ENCODE assay signal across 20 mouse cellular contexts in genomic region chr4:107017257-107017656, GRCm38 (mm10). TPM values are rescaled to one million over a fixed set of nuclear protein-coding genes. Genes with fewer than 3 reads are reported as not detected.
DNase-seq lines count a peak whose midpoint lies in the region; ATAC-seq and TF ChIP-seq lines count a peak whose summit lies in the region.
"Had no signal": no experiment of that assay in that cellular context is flagged by ENCODE, and none has a peak within 500 bp of the region (broad histone marks: within the 10 kb centered on the region; RNA-seq: fewer than 3 reads in every experiment).

No protein-coding gene starts in this region.

- no peak overlapping the region for H3K4me3 ChIP-seq in hindbrain, embryonic 10.5 days
- no peak overlapping the region for H3K4me3 ChIP-seq in hindbrain, embryonic 16.5 days (ENCODE audit: low read length)
- H3K4me3 ChIP-seq in liver, adult 2 months (ENCODE audit: insufficient read depth, low read depth, low read length), result no peak overlapping the region
- no peak overlapping the region for H3K4me3 ChIP-seq in liver, embryonic 11.5 days (ENCODE audit: low read depth, low read length)
- no peak overlapping the region for H3K4me3 ChIP-seq in hindbrain, embryonic 14.5 days (replicated peaks; ENCODE audit: low read length)
- H3K4me3 ChIP-seq in limb, embryonic 15.5 days, result no peak overlapping the region
- H3K4me3 ChIP-seq: forebrain, embryonic 10.5 days; intestine, embryonic 15.5 days had no signal

- TF ChIP-seq CTCF in liver, adult 2 months (IDR thresholded peaks at IDR 0.05; ENCODE audit: low read depth, low read length), result no peak

- 0 out of 2 replicates have a peak overlapping the region, but pooled peaks have one; percentile 12 for H3K27ac ChIP-seq in hindbrain, embryonic 10.5 days
- H3K27ac ChIP-seq in hindbrain, embryonic 16.5 days (ENCODE audit: low read depth, low read length), result no peak overlapping the region
- no peak overlapping the region; the same call in 1 of the 2 replicates for H3K27ac ChIP-seq in liver, adult 2 months (replicated peaks; ENCODE audit: insufficient read depth, low read depth, low read length)
- H3K27ac ChIP-seq in liver, embryonic 11.5 days (ENCODE audit: low read depth, low read length), result no peak overlapping the region
- no peak overlapping the region for H3K27ac ChIP-seq in hindbrain, embryonic 14.5 days
- peak overlapping the region; percentile 85; the same call in 1 of the 2 replicates for H3K27ac ChIP-seq in limb, embryonic 15.5 days
- H3K27ac ChIP-seq: liver, embryonic 14.5 days had no signal

- peaks cover 49% of the 10 kb centered on the region for H3K36me3 ChIP-seq in hindbrain, embryonic 10.5 days
- no peaks in the 10 kb centered on the region for H3K36me3 ChIP-seq in hindbrain, embryonic 16.5 days (ENCODE audit: control insufficient read depth, insufficient read depth, low read length)
- no peaks in the 10 kb centered on the region for H3K36me3 ChIP-seq in liver, adult 2 months (ENCODE audit: control insufficient read depth, insufficient read depth, low read length)
- H3K36me3 ChIP-seq in liver, embryonic 11.5 days (ENCODE audit: control insufficient read depth, insufficient read depth, low read length), result peaks cover 2% of the 10 kb centered on the region; the same call in 1 of the 2 replicates
- no peaks in the 10 kb centered on the region for H3K36me3 ChIP-seq in hindbrain, embryonic 14.5 days (replicated peaks; ENCODE audit: control insufficient read depth, insufficient read depth)
- no peaks in the 10 kb centered on the region for H3K36me3 ChIP-seq in limb, embryonic 15.5 days
- H3K36me3 ChIP-seq: intestine, embryonic 15.5 days had no signal

- no peaks in the 10 kb centered on the region for H3K27me3 ChIP-seq in hindbrain, embryonic 10.5 days (ENCODE audit: insufficient read depth, poor library complexity, severe bottlenecking)
- H3K27me3 ChIP-seq in hindbrain, embryonic 16.5 days (replicated peaks; ENCODE audit: control insufficient read depth, insufficient read depth, low read length), result no peaks in the 10 kb centered on the region
- no peaks in the 10 kb centered on the region for H3K27me3 ChIP-seq in liver, adult 2 months (ENCODE audit: control insufficient read depth, insufficient read depth, low read length)
- H3K27me3 ChIP-seq in liver, embryonic 11.5 days (replicated peaks; ENCODE audit: control insufficient read depth, insufficient read depth, low read length), result no peaks in the 10 kb centered on the region
- H3K27me3 ChIP-seq in hindbrain, embryonic 14.5 days (ENCODE audit: control insufficient read depth, insufficient read depth, low read length), result no peaks in the 10 kb centered on the region
- no peaks in the 10 kb centered on the region for H3K27me3 ChIP-seq in limb, embryonic 15.5 days
- H3K27me3 ChIP-seq: intestine, embryonic 15.5 days had no signal

- no peak for ATAC-seq in hindbrain, embryonic 16.5 days
- no peak for ATAC-seq in liver, embryonic 11.5 days (replicated peaks; ENCODE audit: low FRiP score)
- ATAC-seq in hindbrain, embryonic 14.5 days (ENCODE audit: low FRiP score), result no peak
- no peak for ATAC-seq in limb, embryonic 15.5 days (ENCODE audit: insufficient number of reproducible peaks, low FRiP score, low TSS enrichment, low read depth)
- ATAC-seq: CD4-positive, CD25-positive, alpha-beta regulatory T cell, adult 4 months; forebrain, embryonic 16.5 days; intestine, embryonic 15.5 days had no signal

- no peaks in the 10 kb centered on the region for H3K9me3 ChIP-seq in hindbrain, embryonic 10.5 days
- H3K9me3 ChIP-seq in hindbrain, embryonic 16.5 days (ENCODE audit: control insufficient read depth, low read length), result no peaks in the 10 kb centered on the region
- no peaks in the 10 kb centered on the region for H3K9me3 ChIP-seq in liver, embryonic 11.5 days (ENCODE audit: control insufficient read depth, low read length)
- no peaks in the 10 kb centered on the region for H3K9me3 ChIP-seq in hindbrain, embryonic 14.5 days (ENCODE audit: control insufficient read depth, low read length)
- H3K9me3 ChIP-seq in limb, embryonic 15.5 days, result no peaks in the 10 kb centered on the region
- H3K9me3 ChIP-seq: forebrain, embryonic 10.5 days; intestine, embryonic 15.5 days had no signal

- peaks cover 39% of the 10 kb centered on the region; the same call in 1 of the 2 replicates for H3K79me2 ChIP-seq in liver, adult 2 months (ENCODE audit: control insufficient read depth, insufficient read depth, low read length)

- H3K4me1 ChIP-seq in hindbrain, embryonic 10.5 days (replicated peaks), result peaks cover 97% of the 10 kb centered on the region
- peaks cover 53% of the 10 kb centered on the region for H3K4me1 ChIP-seq in hindbrain, embryonic 16.5 days (ENCODE audit: control insufficient read depth, insufficient read depth, low read depth, low read length)
- H3K4me1 ChIP-seq in liver, adult 2 months (ENCODE audit: control insufficient read depth, insufficient read depth, low read length), result peaks cover 78% of the 10 kb centered on the region
- H3K4me1 ChIP-seq in liver, embryonic 11.5 days (replicated peaks; ENCODE audit: control insufficient read depth, insufficient read depth, low read length), result peaks cover 28% of the 10 kb centered on the region
- H3K4me1 ChIP-seq in hindbrain, embryonic 14.5 days (replicated peaks; ENCODE audit: control insufficient read depth, insufficient read depth, low read length), result peaks cover 64% of the 10 kb centered on the region
- H3K4me1 ChIP-seq in limb, embryonic 15.5 days, result peaks cover 78% of the 10 kb centered on the region

- no peak overlapping the region for H3K9ac ChIP-seq in hindbrain, embryonic 16.5 days (ENCODE audit: low read depth, low read length)
- H3K9ac ChIP-seq in liver, adult 2 months (ENCODE audit: low read depth, low read length), result no peak overlapping the region
- H3K9ac ChIP-seq in liver, embryonic 11.5 days (ENCODE audit: low read depth, low read length), result no peak overlapping the region
- peak overlapping the region; percentile 37; the same call in 1 of the 2 replicates for H3K9ac ChIP-seq in hindbrain, embryonic 14.5 days
- no peak overlapping the region for H3K9ac ChIP-seq in limb, embryonic 15.5 days
- H3K9ac ChIP-seq: intestine, embryonic 15.5 days; liver, embryonic 14.5 days; lung, embryonic 14.5 days had no signal

- no peak for DNase-seq in hindbrain, embryonic 10.5 days (ENCODE audit: low spot score)
- DNase-seq in liver, adult 2 months (ENCODE audit: extremely low read depth, low read depth, low spot score), result peak; percentile 75
- DNase-seq in liver, embryonic 11.5 days (ENCODE audit: low spot score), result no peak
- no peak for DNase-seq in hindbrain, embryonic 14.5 days (ENCODE audit: low spot score)
- DNase-seq in cerebellum, adult 18-20 months, result no peak
- DNase-seq: adrenal gland, postnatal 14 days; cerebellum, adult 9-10 months; gastrocnemius, postnatal 10 days; left cerebral cortex, postnatal 4 days; lung, embryonic 14.5 days; thymus, adult 18-20 months; thymus, postnatal 4 days had no signal

- no peak for TF ChIP-seq POLR2A in liver, adult 2 months (IDR thresholded peaks at IDR 0.05; ENCODE audit: extremely low read depth, insufficient read depth, low read length)

- H3K4me2 ChIP-seq in hindbrain, embryonic 16.5 days (ENCODE audit: low read length), result no peak overlapping the region
- no peak overlapping the region for H3K4me2 ChIP-seq in liver, embryonic 11.5 days
- H3K4me2 ChIP-seq in hindbrain, embryonic 14.5 days (replicated peaks), result no peak overlapping the region
- H3K4me2 ChIP-seq in limb, embryonic 15.5 days, result no peak overlapping the region
- H3K4me2 ChIP-seq: heart, embryonic 11.5 days; intestine, embryonic 15.5 days; lung, embryonic 14.5 days had no signal

RNA-seq across cellular contexts. Expression of gene Mrpl37, which starts 49.4 kb away (rescaled TPM):
- polyA plus RNA-seq in hindbrain, embryonic 10.5 days (2016; fragmentation: Nextera tagmentation; extraction: Ambion mirVana), result 116 and 121 TPM in 2 replicates
- polyA plus RNA-seq in hindbrain, embryonic 16.5 days (2015; fragmentation: Nextera tagmentation; extraction: Ambion mirVana), result 83.2 and 86.8 TPM in 2 replicates
- 16.7 and 20.3 TPM in 2 replicates for total RNA-seq in liver, adult 2 months (2014; rRNA removed)
- polyA plus RNA-seq in liver, adult 2 months (2012; rRNA removed), result 51.8 and 51.9 TPM in 2 replicates
- 122 and 128 TPM in 2 replicates for polyA plus RNA-seq in liver, embryonic 11.5 days (2014; fragmentation: Nextera tagmentation; extraction: Ambion mirVana)
- polyA plus RNA-seq in hindbrain, embryonic 14.5 days (2014; fragmentation: Nextera tagmentation; extraction: Ambion mirVana), result 86.2 and 89.8 TPM in 2 replicates
- polyA plus RNA-seq in limb, embryonic 15.5 days (2015; fragmentation: Nextera tagmentation; extraction: Ambion mirVana), result 87.8 and 88.3 TPM in 2 replicates

RNA-seq across cellular contexts. Expression of gene Cyb5rl, which starts 49.5 kb away (rescaled TPM):
- polyA plus RNA-seq in hindbrain, embryonic 10.5 days (2016; fragmentation: Nextera tagmentation; extraction: Ambion mirVana), result 7.6 and 8.9 TPM in 2 replicates
- polyA plus RNA-seq in hindbrain, embryonic 16.5 days (2015; fragmentation: Nextera tagmentation; extraction: Ambion mirVana), result 4.4 and 4.7 TPM in 2 replicates
- 9.3 and 9.8 TPM in 2 replicates for total RNA-seq in liver, adult 2 months (2014; rRNA removed)
- polyA plus RNA-seq in liver, adult 2 months (2012; rRNA removed), result 10.7 and 11.0 TPM in 2 replicates
- polyA plus RNA-seq in liver, embryonic 11.5 days (2014; fragmentation: Nextera tagmentation; extraction: Ambion mirVana), result 5.7 and 5.9 TPM in 2 replicates
- 2.7 and 4.8 TPM in 2 replicates for polyA plus RNA-seq in hindbrain, embryonic 14.5 days (2014; fragmentation: Nextera tagmentation; extraction: Ambion mirVana)
- 8.0 and 8.4 TPM in 2 replicates for polyA plus RNA-seq in limb, embryonic 15.5 days (2015; fragmentation: Nextera tagmentation; extraction: Ambion mirVana)

Comparison
In these comparisons a context has a peak if more than half of its experiments do, and no peak if none do; other contexts are left out.
1. H3K27ac ChIP-seq: peak in hindbrain, embryonic 10.5 days (single experiment) and limb, embryonic 15.5 days (single experiment); none in hindbrain, embryonic 16.5 days (single experiment), liver, adult 2 months (single experiment), liver, embryonic 11.5 days (single experiment) and hindbrain, embryonic 14.5 days (single experiment).